Mouse (Mus musculus) embryonic facial prominence, embryonic 11.5 days (tissue): ENCODE data around the gene Esyt2. TPM values are rescaled to one million over a fixed set of nuclear protein-coding genes. Genes with fewer than 3 reads are reported as not detected.
"Not testable (repeated sequence)": the region's sequence is repeated elsewhere in the genome, so short reads cannot be mapped to it uniquely, and the experiment has no call there.

ENCODE experiments used
- ATAC-seq: fragments of 200-750 bp; cut with Nextera tagmentation; replicated peaks from 2 replicates; pipeline ENCODE4 v1.8.0; 2017; ENCODE audit warnings: low read depth; ENCODE audit not compliant: insufficient number of reproducible peaks, low FRiP score, low TSS enrichment
- DNase-seq: peaks from one replicate; pipeline ENCODE4 v3.0.0-alpha.2; 2015; ENCODE audit warnings: low spot score
- H3K27ac ChIP-seq: fragments of 300-500 bp; sonication (generic); replicated peaks from 2 replicates; pipeline ENCODE4 v1.5.1; 2014; ENCODE audit warnings: mild to moderate bottlenecking, low read depth, low read length, control low read depth
- H3K27me3 ChIP-seq: fragments of 300-500 bp; sonication (generic); 2 replicates; pipeline ENCODE4 v1.6.1; 2014; ENCODE audit warnings: mild to moderate bottlenecking, low read length, moderate library complexity, mixed read lengths; ENCODE audit not compliant: control insufficient read depth, insufficient read depth
- H3K36me3 ChIP-seq: fragments of 300-500 bp; sonication (generic); replicated peaks from 2 replicates; pipeline ENCODE4 v1.6.1; 2014; ENCODE audit warnings: low read depth, mild to moderate bottlenecking, low read length, moderate library complexity, mixed read lengths; ENCODE audit not compliant: control insufficient read depth, insufficient read depth
- H3K4me1 ChIP-seq: fragments of 300-500 bp; sonication (generic); 2 replicates; pipeline ENCODE4 v1.6.1; 2014; ENCODE audit warnings: low read length, mixed read lengths; ENCODE audit not compliant: control insufficient read depth, insufficient read depth
- H3K4me2 ChIP-seq: fragments of 300-500 bp; sonication (generic); 2 replicates; pipeline ENCODE4 v1.6.1; 2014; ENCODE audit warnings: low read depth, mild to moderate bottlenecking, control low read depth, low read length, moderate library complexity
- H3K4me3 ChIP-seq: fragments of 300-500 bp; sonication (generic); 2 replicates; pipeline ENCODE4 v1.5.1; 2014; ENCODE audit warnings: low read depth, low read length, control low read depth
- H3K9ac ChIP-seq: fragments of 300-500 bp; sonication (generic); replicated peaks from 2 replicates; pipeline ENCODE4 v1.6.1; 2014; ENCODE audit warnings: mild to moderate bottlenecking, control low read depth, low read length
- H3K9me3 ChIP-seq: fragments of 300-500 bp; sonication (generic); replicated peaks from 2 replicates; pipeline ENCODE4 v1.6.1; 2016; ENCODE audit warnings: mild to moderate bottlenecking, low read length, inconsistent platforms, mixed read lengths; ENCODE audit not compliant: control insufficient read depth
- WGBS: fragments of 180-500 bp; shearing (Covaris S2); extraction: QIAGEN DNeasy Blood & Tissue Kit; methylation state at CpG from one replicate; pipeline ENCODE4 v1.1.7; 2014; 5-methylcytosine and 5-hydroxymethylcytosine counted together
- polyA plus RNA-seq: library from polyadenylated mRNA; unstranded; fragments of >200 nt; fragmentation: Nextera tagmentation; extraction: Ambion mirVana; gene quantifications from 2 replicates; pipeline ENCODE4 v1.2.1, GENCODE M21; 2014

The Esyt2 gene
- polyA plus RNA-seq, 1 experiment from 2014 or later: 21.6 TPM

- DNase-seq: no peak
- no peaks in the 10 kb centered on the region for H3K4me1 ChIP-seq
- 92% methylated on average over 2 of the region's 2 CpGs for whole genome bisulfite sequencing
Observed at GRCm38 (mm10) chr12:116271071-116271470, 9.9 kb upstream of the Esyt2 start.

GRCm38 (mm10) chr12:116273733-116274132, 7.3 kb upstream of the Esyt2 start:
- H3K9me3 ChIP-seq: no peaks in the 10 kb centered on the region
- H3K4me3 ChIP-seq: no peak overlapping the region
- no peak for DNase-seq
- H3K27ac ChIP-seq: no peak overlapping the region
- no peaks in the 10 kb centered on the region for H3K4me1 ChIP-seq
- no peak overlapping the region for H3K9ac ChIP-seq
- H3K36me3 ChIP-seq: no peaks in the 10 kb centered on the region
- H3K27me3 ChIP-seq: no peaks in the 10 kb centered on the region
- 62% methylated on average over 1 of the region's 1 CpGs for WGBS
- no peak overlapping the region for H3K4me2 ChIP-seq
- ATAC-seq: no peak

More at GRCm38 (mm10) chr12:116271071-116271470, 9.9 kb upstream of the Esyt2 start:
- no peak overlapping the region for H3K27ac ChIP-seq
- no peaks in the 10 kb centered on the region for H3K36me3 ChIP-seq
- H3K27me3 ChIP-seq: no peaks in the 10 kb centered on the region
- no peaks in the 10 kb centered on the region for H3K9me3 ChIP-seq
- no peak overlapping the region for H3K4me2 ChIP-seq
- no peak overlapping the region for H3K9ac ChIP-seq
- H3K4me3 ChIP-seq: no peak overlapping the region
- no peak for ATAC-seq

GRCm38 (mm10) chr12:116275086-116275485, 5.9 kb upstream of the Esyt2 start, which contains the start of gene Gm11027:
Gene Gm11027 (plus strand): TSS chr12:116275386.
- H3K27me3 ChIP-seq, DNase-seq, H3K4me3 ChIP-seq, H3K4me2 ChIP-seq, H3K27ac ChIP-seq, H3K36me3 ChIP-seq, ATAC-seq, H3K9ac ChIP-seq, H3K9me3 ChIP-seq, H3K4me1 ChIP-seq: not testable (repeated sequence)
- 82% methylated on average over 2 of the region's 2 CpGs for WGBS

GRCm38 (mm10) chr12:116275631-116276030, 5.4 kb upstream of the Esyt2 start:
- no peak overlapping the region for H3K27ac ChIP-seq
- no peak for ATAC-seq
- H3K4me2 ChIP-seq: no peak overlapping the region
- 94% methylated on average over 4 of the region's 4 CpGs for WGBS
- no peak for DNase-seq
- no peak overlapping the region for H3K9ac ChIP-seq
- no peak overlapping the region for H3K4me3 ChIP-seq
- no peaks in the 10 kb centered on the region for H3K36me3 ChIP-seq
- no peaks in the 10 kb centered on the region for H3K9me3 ChIP-seq
- H3K4me1 ChIP-seq: no peaks in the 10 kb centered on the region
- H3K27me3 ChIP-seq: no peaks in the 10 kb centered on the region

- Histone ChIP-seq H3K9ac (no peak overlapping the region), H3K4me3 (no peak overlapping the region), H3K9me3 (no peaks in the 10 kb centered on the region), H3K27me3 (no peaks in the 10 kb centered on the region), H3K4me2 (no peak overlapping the region), H3K4me1 (no peaks in the 10 kb centered on the region), H3K27ac (no peak overlapping the region), H3K36me3 (no peaks in the 10 kb centered on the region)
- WGBS: 85% methylated on average over 2 of the region's 2 CpGs
- no peak for ATAC-seq
- no peak for DNase-seq
Observed at GRCm38 (mm10) chr12:116276961-116277360, 4.0 kb upstream of the Esyt2 start.

GRCm38 (mm10) chr12:116278541-116278940, 2.5 kb upstream of the Esyt2 start:
- Histone ChIP-seq H3K27me3 (no peaks in the 10 kb centered on the region), H3K4me3 (no peak overlapping the region), H3K4me2 (no peak overlapping the region), H3K27ac (no peak overlapping the region), H3K9me3 (no peaks in the 10 kb centered on the region), H3K9ac (no peak overlapping the region), H3K36me3 (no peaks in the 10 kb centered on the region), H3K4me1 (no peaks in the 10 kb centered on the region)
- DNase-seq (no peak), ATAC-seq (no peak)
- 92% methylated on average over 1 of the region's 1 CpGs for WGBS

- Histone ChIP-seq H3K27me3 (no peaks in the 10 kb centered on the region), H3K9ac (no peak overlapping the region), H3K9me3 (no peaks in the 10 kb centered on the region), H3K4me1 (no peaks in the 10 kb centered on the region), H3K4me3 (no peak overlapping the region), H3K36me3 (no peaks in the 10 kb centered on the region), H3K4me2 (no peak overlapping the region), H3K27ac (no peak overlapping the region)
- no peak for DNase-seq
- WGBS: 83% methylated on average over 2 of the region's 2 CpGs
- no peak for ATAC-seq
Observed at GRCm38 (mm10) chr12:116279181-116279580, 1.8 kb upstream of the Esyt2 start.

- Histone ChIP-seq H3K36me3 (no peaks in the 10 kb centered on the region), H3K9me3 (no peaks in the 10 kb centered on the region), H3K27ac (peak overlapping the region; percentile 92), H3K27me3 (no peaks in the 10 kb centered on the region), H3K9ac (peak overlapping the region; percentile 83), H3K4me1 (no peaks in the 10 kb centered on the region), H3K4me2 (peak overlapping the region; percentile 62), H3K4me3 (peak overlapping the region; percentile 87)
- DNase-seq (no peak), ATAC-seq (no peak)
- WGBS: 3% methylated on average over 7 of the region's 7 CpGs
Observed at GRCm38 (mm10) chr12:116280149-116280652, 795 bp upstream of the Esyt2 start.
